Mouse (Mus musculus) kidney, adult 2 months (tissue): ENCODE data around the gene Pop4. TPM values are rescaled to one million over a fixed set of nuclear protein-coding genes. Genes with fewer than 3 reads are reported as not detected.

Source experiments
- DNase-seq: peaks from one replicate; pipeline ENCODE4 v3.0.0; 2021
- H3K27ac ChIP-seq: fragments of 200-500 bp; 2 replicates; pipeline ENCODE4 v1.5.1; 2012; ENCODE audit warnings: low read depth, low read length, control low read depth, inconsistent platforms; ENCODE audit not compliant: insufficient read depth
- H3K27me3 ChIP-seq: fragments of 200-500 bp; replicated peaks from 2 replicates; pipeline ENCODE4 v1.6.1; 2012; ENCODE audit warnings: mild to moderate bottlenecking, moderate library complexity, low read length, inconsistent platforms; ENCODE audit not compliant: control insufficient read depth, insufficient read depth
- H3K36me3 ChIP-seq: fragments of 200-500 bp; 2 replicates; pipeline ENCODE4 v1.6.1; 2012; ENCODE audit warnings: mild to moderate bottlenecking, moderate library complexity, low read length, inconsistent platforms; ENCODE audit not compliant: control insufficient read depth, insufficient read depth
- H3K4me1 ChIP-seq: fragments of 200-500 bp; 2 replicates; pipeline ENCODE4 v1.6.1; 2011; ENCODE audit warnings: low read length; ENCODE audit not compliant: control insufficient read depth, insufficient read depth
- H3K4me3 ChIP-seq: fragments of 200-500 bp; 2 replicates; pipeline ENCODE4 v1.5.1; 2011; ENCODE audit warnings: mild to moderate bottlenecking, low read depth, low read length, control low read depth; ENCODE audit not compliant: insufficient read depth
- CTCF ChIP-seq: fragments of 200-500 bp; conservative IDR thresholded peaks from 2 replicates; pipeline ENCODE4 v1.5.1; 2011; ENCODE audit warnings: low read depth, mild to moderate bottlenecking, control low read depth, low read length, moderate library complexity, mixed read lengths; ENCODE audit not compliant: insufficient read depth, insufficient read length
- POLR2A ChIP-seq: fragments of 200-500 bp; IDR thresholded peaks from one replicate; pipeline ENCODE4 v1.6.1; 2011; ENCODE audit warnings: low read depth, low read length, control low read depth
- WGBS: fragments of 180-500 bp; shearing (Covaris S2); methylation state at CpG from one replicate; pipeline ENCODE4 v1.1.7; 2018; 5-methylcytosine and 5-hydroxymethylcytosine counted together
- polyA plus RNA-seq: library from polyadenylated mRNA; depleted of rRNA; stranded (reverse); fragments of >200 nt; gene quantifications from 2 replicates; pipeline ENCODE4 v1.2.3, GENCODE M21; 2012

Pop4 gene
- polyA plus RNA-seq, 1 experiment, result 10.6 TPM

DNA sequence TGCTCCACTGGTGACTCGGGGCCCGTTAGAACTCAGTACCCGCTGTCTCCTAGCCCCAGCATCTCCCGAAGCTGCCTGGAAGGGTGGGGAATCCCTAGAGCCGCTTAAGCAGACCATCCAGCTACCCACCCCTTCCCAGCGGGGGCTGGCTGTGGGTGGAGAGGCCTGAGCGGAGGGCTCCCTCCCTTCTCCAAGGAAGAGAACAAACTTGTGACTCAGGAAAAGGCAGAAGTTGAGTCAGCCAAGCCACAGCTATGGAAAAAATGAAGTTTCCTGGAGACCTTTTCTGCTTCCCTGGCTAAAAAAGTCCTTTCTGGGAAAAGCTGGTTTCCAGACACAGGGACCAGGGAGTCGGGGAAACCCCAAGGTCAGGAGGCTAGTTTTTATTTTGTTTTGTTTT, 40.9 kb downstream of the Pop4 start:
- DNase-seq, result peak; percentile 63
- Histone ChIP-seq H3K27ac (no peak overlapping the region), H3K27me3 (no peaks in the 10 kb centered on the region), H3K4me1 (peaks cover 1% of the 10 kb centered on the region; the same call in 1 of the 2 replicates), H3K36me3 (no peaks in the 10 kb centered on the region), H3K4me3 (no peak overlapping the region)
- 43% methylated on average over 8 of the region's 8 CpGs for WGBS
- TF ChIP-seq CTCF, result no peak
- TF ChIP-seq POLR2A, result no peak

GRCm38 (mm10) chr7:38228329-38228728, 42.9 kb downstream of the Pop4 start:
- no peak for DNase-seq
- Histone ChIP-seq H3K4me1 (peaks cover 8% of the 10 kb centered on the region; the same call in 1 of the 2 replicates), H3K36me3 (no peaks in the 10 kb centered on the region), H3K27me3 (no peaks in the 10 kb centered on the region), H3K27ac (no peak overlapping the region), H3K4me3 (peak overlapping the region; percentile 44)
- 34% methylated on average over 8 of the region's 8 CpGs for WGBS
- TF ChIP-seq CTCF, result no peak
- TF ChIP-seq POLR2A, result no peak

DNA sequence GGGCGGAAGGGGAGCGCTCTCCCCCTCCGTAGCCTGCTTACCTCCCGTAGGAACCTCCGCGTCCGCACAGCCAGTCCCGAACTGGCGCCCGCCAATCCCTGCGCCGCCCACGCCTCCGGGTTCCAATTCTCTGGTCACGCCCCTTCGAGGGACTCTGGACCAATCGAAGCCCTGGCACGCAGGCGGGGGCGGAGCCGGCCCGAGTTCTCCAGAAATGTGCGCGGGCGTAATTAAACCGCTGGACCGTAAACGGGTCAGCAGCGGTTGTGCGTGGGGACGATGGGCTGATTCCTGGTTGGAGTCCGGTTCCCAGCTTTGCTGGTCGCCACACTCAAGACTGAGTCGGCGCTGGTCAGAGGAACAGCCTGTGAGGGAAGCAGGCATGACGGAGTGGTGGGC, 43.3 kb downstream of the Pop4 start, which contains the start of gene Plekhf1:
Gene Plekhf1 (minus strand): TSS at position 117 of the 399 bp plus-strand sequence.
- no peaks in the 10 kb centered on the region for H3K36me3 ChIP-seq
- under 1% methylated on average over 36 of the region's 36 CpGs for WGBS
- H3K27ac ChIP-seq, result peak within 1 kb of the TSS; percentile 81
- H3K4me1 ChIP-seq, result peaks cover 8% of the 10 kb centered on the region; the same call in 1 of the 2 replicates
- peak; percentile 64 for TF ChIP-seq POLR2A
- no peak for TF ChIP-seq CTCF
- DNase-seq, result peak; percentile 98
- H3K4me3 ChIP-seq, result peak within 1 kb of the TSS; percentile 78
- H3K27me3 ChIP-seq, result no peaks in the 10 kb centered on the region

DNA sequence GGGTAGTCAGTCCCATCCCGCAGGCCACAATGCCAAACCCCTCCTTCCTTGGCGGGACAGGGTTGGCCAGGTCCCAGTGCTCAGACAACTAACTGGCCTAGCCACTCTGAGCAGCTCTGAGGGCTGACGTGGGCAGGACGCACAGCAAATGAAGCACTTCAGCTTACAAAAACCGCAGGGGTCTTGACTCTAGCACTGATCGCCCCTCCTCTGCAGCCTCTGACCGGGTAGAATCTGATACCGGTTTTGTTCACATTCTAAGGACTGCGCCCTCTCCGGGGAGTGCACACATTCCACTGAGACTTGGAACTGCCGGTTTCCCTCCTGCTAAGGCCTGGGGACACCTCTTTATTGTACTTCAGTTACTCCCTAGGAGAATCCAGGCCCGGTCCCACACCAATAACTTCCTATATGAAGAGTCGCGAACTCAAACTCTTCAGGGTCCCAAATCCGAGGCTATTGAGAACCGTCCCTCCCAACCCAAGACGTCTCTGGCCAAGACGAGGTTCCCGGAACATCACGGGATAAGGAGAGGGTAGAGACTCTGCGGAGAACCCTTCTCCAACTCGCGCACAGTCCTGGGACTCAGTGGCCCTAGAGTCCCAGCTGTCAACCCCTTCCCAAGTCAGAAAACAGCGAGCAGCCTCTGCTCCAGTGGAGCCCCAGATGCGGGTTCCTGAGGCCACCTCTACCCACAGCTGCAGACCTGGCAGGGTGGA, 43.9 kb downstream of the Pop4 start:
- TF ChIP-seq CTCF (0 out of 2 replicates have a peak, but pooled peaks have one; percentile 3), POLR2A (peak; percentile 11)
- H3K4me3 ChIP-seq, result peak overlapping the region; percentile 78
- WGBS, result under 1% methylated on average over 25 of the region's 25 CpGs
- peaks cover 8% of the 10 kb centered on the region; the same call in 1 of the 2 replicates for H3K4me1 ChIP-seq
- peak; percentile 91 for DNase-seq
- peak overlapping the region; percentile 81 for H3K27ac ChIP-seq
- no peaks in the 10 kb centered on the region for H3K36me3 ChIP-seq
- no peaks in the 10 kb centered on the region for H3K27me3 ChIP-seq

DNA sequence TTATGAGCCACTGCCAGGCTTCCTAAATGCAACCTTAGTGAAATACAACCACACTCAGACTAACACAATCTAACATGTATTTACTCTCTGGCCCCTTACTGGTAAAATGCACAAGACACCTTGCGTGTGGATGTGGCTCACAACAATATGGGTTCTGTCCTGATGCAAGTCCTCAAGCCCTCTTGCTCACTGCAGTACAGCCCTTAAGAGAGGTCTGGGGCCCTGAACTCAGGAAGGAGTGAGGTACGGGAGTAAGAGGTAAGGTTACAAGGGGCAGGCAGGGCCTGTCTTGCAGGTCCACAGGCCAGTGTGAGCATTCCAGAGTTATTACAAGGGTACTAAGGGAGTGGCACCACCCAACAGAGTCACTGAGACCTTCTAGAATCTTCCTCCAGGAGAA, 45.0 kb downstream of the Pop4 start:
- peak overlapping the region; percentile 81; the same call in 1 of the 2 replicates for H3K27ac ChIP-seq

GRCm38 (mm10) chr7:38224577-38225369, 46.5 kb downstream of the Pop4 start:
- 46% methylated on average over 13 of the region's 13 CpGs for WGBS
- peak; percentile 82 for DNase-seq
- TF ChIP-seq POLR2A, result no peak
- no peak for TF ChIP-seq CTCF
- H3K4me1 ChIP-seq, result peaks cover 13% of the 10 kb centered on the region
- no peaks in the 10 kb centered on the region; the same call in 1 of the 2 replicates for H3K36me3 ChIP-seq
- H3K27me3 ChIP-seq, result no peaks in the 10 kb centered on the region
- H3K27ac ChIP-seq, result peak overlapping the region; percentile 13
- no peak overlapping the region for H3K4me3 ChIP-seq

More for the DNA sequence above, 45.0 kb downstream of the Pop4 start:
- 62% methylated on average over 2 of the region's 2 CpGs for WGBS
- no peak for TF ChIP-seq CTCF
- TF ChIP-seq POLR2A, result no peak
- Histone ChIP-seq H3K27me3 (no peaks in the 10 kb centered on the region), H3K4me1 (peaks cover 8% of the 10 kb centered on the region; the same call in 1 of the 2 replicates), H3K4me3 (peak overlapping the region; percentile 4), H3K36me3 (no peaks in the 10 kb centered on the region; the same call in 1 of the 2 replicates)
- no peak for DNase-seq

GRCm38 (mm10) chr7:38220866-38221265, 50.4 kb downstream of the Pop4 start:
- H3K36me3 ChIP-seq, result no peaks in the 10 kb centered on the region; the same call in 1 of the 2 replicates
- no peak for TF ChIP-seq POLR2A
- peak; percentile 66 for DNase-seq
- 84% methylated on average over 7 of the region's 7 CpGs for WGBS
- no peak overlapping the region for H3K4me3 ChIP-seq
- no peak overlapping the region for H3K27ac ChIP-seq
- peaks cover 32% of the 10 kb centered on the region for H3K4me1 ChIP-seq
- no peaks in the 10 kb centered on the region for H3K27me3 ChIP-seq
